Mouse (Mus musculus) brown adipose tissue, adult 24 weeks (tissue): ENCODE results near the gene Slc22a30. TPM values are rescaled to one million over a fixed set of nuclear protein-coding genes. Genes with fewer than 3 reads are reported as not detected.
"Not testable (repeated sequence)": the region's sequence is repeated elsewhere in the genome, so short reads cannot be mapped to it uniquely, and the experiment has no call there.

ENCODE experiments used
- H3K27ac ChIP-seq: fragments of 200-500 bp; replicated peaks from 2 replicates; pipeline ENCODE4 v1.5.1; 2012; ENCODE audit warnings: low read depth, mild to moderate bottlenecking, low read length
- H3K4me1 ChIP-seq: fragments of 200-500 bp; 2 replicates; pipeline ENCODE4 v1.6.1; 2012; ENCODE audit warnings: low read length, mixed read lengths; ENCODE audit not compliant: control insufficient read depth, insufficient read depth, insufficient read length
- H3K4me3 ChIP-seq: fragments of 200-500 bp; 2 replicates; pipeline ENCODE4 v1.5.1; 2012; ENCODE audit warnings: low read depth, mild to moderate bottlenecking, low read length, moderate library complexity; ENCODE audit not compliant: insufficient read depth
- polyA plus RNA-seq: library from polyadenylated mRNA; stranded (reverse); fragments of >200 nt; gene quantifications from 2 replicates; pipeline ENCODE4 v1.2.4, GENCODE M21; 2012; ENCODE audit not compliant: missing spikeins, insufficient read depth, insufficient read length

Slc22a30 gene
- polyA plus RNA-seq: not detected in 2 replicates

- not testable (repeated sequence) for H3K27ac ChIP-seq, H3K4me1 ChIP-seq, H3K4me3 ChIP-seq
These were observed at the start of gene Slc22a30 for GRCm38 (mm10) chr19:8405011-8405410. Slc22a30 (minus strand) TSS chr19:8405111.

- Histone ChIP-seq H3K27ac (no peak overlapping the region), H3K4me3 (no peak overlapping the region), H3K4me1 (no peaks in the 10 kb centered on the region)
These were observed 43.4 kb upstream of the Slc22a30 start for GRCm38 (mm10) chr19:8448321-8448720.

GRCm38 (mm10) chr19:8447516-8447915, 42.6 kb upstream of the Slc22a30 start:
- H3K4me1 ChIP-seq: no peaks in the 10 kb centered on the region
- no peak overlapping the region for H3K4me3 ChIP-seq

GRCm38 (mm10) chr19:8431051-8431662, 26.2 kb upstream of the Slc22a30 start:
- Histone ChIP-seq H3K4me1 (no peaks in the 10 kb centered on the region), H3K4me3 (no peak overlapping the region), H3K27ac (no peak overlapping the region)

More at GRCm38 (mm10) chr19:8447516-8447915, 42.6 kb upstream of the Slc22a30 start:
- H3K27ac ChIP-seq: no peak overlapping the region

- not testable (repeated sequence) for H3K27ac ChIP-seq, H3K4me1 ChIP-seq, H3K4me3 ChIP-seq
These were observed 2.5 kb upstream of the Slc22a30 start for GRCm38 (mm10) chr19:8407290-8408021.

Other genes starting within 250 kb of the Slc22a30 start
- not detected in 2 replicates for gene Slc22a29, start 186.2 kb downstream of the Slc22a30 start, polyA plus RNA-seq
- gene Slc22a8, start 186.1 kb upstream of the Slc22a30 start, polyA plus RNA-seq: not detected in 2 replicates
- not detected in 2 replicates for gene Slc22a6, start 212.9 kb upstream of the Slc22a30 start, polyA plus RNA-seq